Mouse (Mus musculus): ENCODE results near the gene 4930523C07Rik. TPM values are rescaled to one million over a fixed set of nuclear protein-coding genes. Genes with fewer than 3 reads are reported as not detected.

Gene 4930523C07Rik
- polyA plus RNA-seq, 1 experiment from 2014 or later, result 13.4 TPM

DNA sequence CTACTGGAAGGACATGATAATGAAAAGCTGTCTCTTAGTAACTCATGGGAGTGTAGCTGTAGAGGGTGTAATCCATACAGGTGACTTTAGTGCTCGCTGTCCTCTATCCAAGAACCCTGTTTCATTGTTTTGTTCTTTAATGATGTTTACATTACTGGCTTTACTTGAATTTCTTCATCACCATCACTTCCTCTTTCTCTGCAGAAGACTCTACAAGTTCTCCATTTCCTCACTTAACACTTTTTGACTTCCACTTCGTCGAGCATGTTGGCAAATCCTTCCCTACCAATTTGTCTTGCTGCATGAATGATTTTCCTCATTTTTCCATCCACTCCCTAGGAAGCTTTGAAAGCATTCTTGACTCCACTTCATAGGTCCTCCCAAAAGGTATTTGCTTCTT is 31.1 kb upstream of the 4930523C07Rik start:
- H3K9ac ChIP-seq (ENCODE audit: low read depth, low read length), result no peak overlapping the region
- no peaks in the 10 kb centered on the region for H3K27me3 ChIP-seq (replicated peaks; ENCODE audit: control insufficient read depth, insufficient read depth, low read length)
- no peak overlapping the region for H3K4me2 ChIP-seq (replicated peaks; ENCODE audit: low read depth)
- H3K9me3 ChIP-seq (ENCODE audit: control insufficient read depth), result no peaks in the 10 kb centered on the region
- H3K4me1 ChIP-seq (replicated peaks; ENCODE audit: control insufficient read depth, insufficient read depth, low read length), result no peaks in the 10 kb centered on the region
- no peak overlapping the region for H3K27ac ChIP-seq (ENCODE audit: low read depth, low read length)
- ATAC-seq, result no peak
- H3K4me3 ChIP-seq (ENCODE audit: low read depth, low read length), result no peak overlapping the region
- no peak for TF ChIP-seq CTCF (IDR thresholded peaks at IDR 0.05; ENCODE audit: low read depth)
- WGBS, result 74% methylated on average over 3 of the region's 3 CpGs
- no peaks in the 10 kb centered on the region for H3K36me3 ChIP-seq (ENCODE audit: control insufficient read depth, insufficient read depth)

DNA sequence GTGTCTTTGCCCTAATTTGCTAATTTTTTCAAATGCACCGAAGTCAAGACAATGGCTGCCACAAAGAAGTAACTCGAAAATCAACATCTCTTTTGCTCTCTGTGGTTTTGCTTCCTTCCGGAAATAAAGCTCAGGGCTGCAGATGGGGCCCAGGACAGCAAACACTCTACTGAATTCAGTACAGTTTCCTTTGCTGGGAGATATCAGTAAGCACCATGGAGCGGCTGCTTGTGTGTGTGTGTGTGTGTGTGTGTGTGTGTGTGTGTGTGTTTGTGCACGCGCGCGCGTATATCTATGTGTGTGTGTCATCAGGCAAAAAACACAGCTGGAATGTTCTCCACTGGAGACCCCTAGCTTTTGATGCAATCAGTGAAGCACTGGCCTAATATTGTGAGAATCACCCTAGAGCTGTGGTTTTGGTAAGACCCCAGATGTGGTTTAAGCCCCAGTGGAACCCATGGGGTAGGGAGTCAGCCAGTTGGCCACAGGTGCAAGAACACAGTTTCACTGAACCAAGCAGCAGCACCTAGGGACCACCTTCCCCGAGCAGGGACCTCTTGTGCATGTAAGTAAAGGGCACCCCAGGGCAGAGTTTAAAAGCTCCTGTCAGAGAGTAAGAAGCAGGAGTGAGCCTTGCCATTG is 19.7 kb upstream of the 4930523C07Rik start:
- no peak for ATAC-seq
- no peaks in the 10 kb centered on the region for H3K9me3 ChIP-seq (ENCODE audit: control insufficient read depth)
- TF ChIP-seq CTCF (IDR thresholded peaks at IDR 0.05; ENCODE audit: low read depth), result no peak
- no peaks in the 10 kb centered on the region for H3K36me3 ChIP-seq (ENCODE audit: control insufficient read depth, insufficient read depth)
- no peaks in the 10 kb centered on the region for H3K4me1 ChIP-seq (replicated peaks; ENCODE audit: control insufficient read depth, insufficient read depth, low read length)
- WGBS, result 82% methylated on average over 10 of the region's 10 CpGs
- H3K9ac ChIP-seq (ENCODE audit: low read depth, low read length), result no peak overlapping the region
- H3K27ac ChIP-seq (ENCODE audit: low read depth, low read length), result no peak overlapping the region
- H3K27me3 ChIP-seq (replicated peaks; ENCODE audit: control insufficient read depth, insufficient read depth, low read length), result no peaks in the 10 kb centered on the region
- no peak overlapping the region for H3K4me2 ChIP-seq (replicated peaks; ENCODE audit: low read depth)
- H3K4me3 ChIP-seq (ENCODE audit: low read depth, low read length), result no peak overlapping the region

DNA sequence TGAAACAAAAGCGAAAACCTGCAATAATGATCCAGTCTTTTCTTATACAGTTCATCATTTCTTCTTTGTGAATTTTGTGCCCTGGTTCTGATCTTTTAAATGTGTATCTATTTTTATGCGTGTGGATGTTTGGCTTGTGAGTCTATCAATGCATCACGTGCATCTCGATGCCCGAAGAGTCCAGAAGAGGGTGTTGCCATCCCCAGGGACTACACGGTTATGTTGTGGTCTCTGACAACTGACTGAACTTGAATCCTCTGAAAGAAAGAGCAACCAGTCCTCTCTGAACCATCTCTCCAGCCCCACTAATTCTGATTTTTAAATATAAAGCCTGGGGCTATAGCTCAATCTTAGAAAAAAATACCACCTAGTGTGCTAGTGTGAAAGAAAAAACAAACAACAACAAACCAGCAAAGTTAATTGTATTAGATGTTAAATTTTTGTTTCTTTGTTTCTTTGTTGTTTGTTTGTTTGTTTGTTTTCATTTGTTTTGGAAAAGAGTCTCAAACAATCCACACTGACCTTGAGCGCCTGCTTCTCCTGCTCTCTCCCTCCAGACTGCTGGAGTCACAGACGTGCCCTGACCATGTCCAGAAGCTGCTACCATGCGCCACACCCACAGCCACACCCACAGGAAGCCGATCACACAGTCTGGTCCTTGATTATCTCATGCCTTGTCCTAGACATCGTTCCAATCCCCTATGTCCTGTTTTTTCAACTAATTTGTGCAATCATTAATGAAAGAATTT is 18.9 kb upstream of the 4930523C07Rik start:
- Histone ChIP-seq H3K27ac (ENCODE audit: low read depth, low read length) (no peak overlapping the region), H3K9ac (ENCODE audit: low read depth, low read length) (no peak overlapping the region), H3K4me2 (replicated peaks; ENCODE audit: low read depth) (no peak overlapping the region), H3K4me3 (ENCODE audit: low read depth, low read length) (no peak overlapping the region), H3K27me3 (replicated peaks; ENCODE audit: control insufficient read depth, insufficient read depth, low read length) (no peaks in the 10 kb centered on the region), H3K36me3 (ENCODE audit: control insufficient read depth, insufficient read depth) (no peaks in the 10 kb centered on the region), H3K4me1 (replicated peaks; ENCODE audit: control insufficient read depth, insufficient read depth, low read length) (no peaks in the 10 kb centered on the region), H3K9me3 (ENCODE audit: control insufficient read depth) (no peaks in the 10 kb centered on the region)
- ATAC-seq, result no peak
- 61% methylated on average over 11 of the region's 11 CpGs for WGBS
- TF ChIP-seq CTCF (IDR thresholded peaks at IDR 0.05; ENCODE audit: low read depth), result no peak

DNA sequence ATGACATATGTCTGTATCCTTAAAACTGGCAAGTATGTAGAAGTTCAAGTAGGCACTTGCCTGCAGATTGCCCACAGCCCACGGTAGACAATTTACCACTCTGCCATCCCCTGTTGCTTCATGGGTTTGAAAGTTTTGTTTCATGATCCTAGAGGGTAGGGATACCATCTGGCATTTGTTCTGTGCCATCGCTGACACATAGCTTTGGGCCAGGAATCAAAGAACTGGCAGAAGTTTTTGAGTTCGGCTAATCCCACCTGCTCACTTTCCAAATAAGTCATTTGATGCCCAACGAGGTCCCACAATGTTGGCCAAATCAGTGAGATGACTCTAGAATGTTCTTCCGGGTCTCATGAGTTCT is 18.3 kb upstream of the 4930523C07Rik start:
- no peak for TF ChIP-seq CTCF (IDR thresholded peaks at IDR 0.05; ENCODE audit: low read depth)
- WGBS, result 84% methylated on average over 5 of the region's 5 CpGs
- no peaks in the 10 kb centered on the region for H3K27me3 ChIP-seq (replicated peaks; ENCODE audit: control insufficient read depth, insufficient read depth, low read length)
- no peak for ATAC-seq
- no peaks in the 10 kb centered on the region for H3K4me1 ChIP-seq (replicated peaks; ENCODE audit: control insufficient read depth, insufficient read depth, low read length)
- no peak overlapping the region for H3K4me3 ChIP-seq (ENCODE audit: low read depth, low read length)
- no peaks in the 10 kb centered on the region for H3K9me3 ChIP-seq (ENCODE audit: control insufficient read depth)
- H3K27ac ChIP-seq (ENCODE audit: low read depth, low read length), result no peak overlapping the region
- H3K9ac ChIP-seq (ENCODE audit: low read depth, low read length), result no peak overlapping the region
- no peak overlapping the region for H3K4me2 ChIP-seq (replicated peaks; ENCODE audit: low read depth)
- no peaks in the 10 kb centered on the region for H3K36me3 ChIP-seq (ENCODE audit: control insufficient read depth, insufficient read depth)

DNA sequence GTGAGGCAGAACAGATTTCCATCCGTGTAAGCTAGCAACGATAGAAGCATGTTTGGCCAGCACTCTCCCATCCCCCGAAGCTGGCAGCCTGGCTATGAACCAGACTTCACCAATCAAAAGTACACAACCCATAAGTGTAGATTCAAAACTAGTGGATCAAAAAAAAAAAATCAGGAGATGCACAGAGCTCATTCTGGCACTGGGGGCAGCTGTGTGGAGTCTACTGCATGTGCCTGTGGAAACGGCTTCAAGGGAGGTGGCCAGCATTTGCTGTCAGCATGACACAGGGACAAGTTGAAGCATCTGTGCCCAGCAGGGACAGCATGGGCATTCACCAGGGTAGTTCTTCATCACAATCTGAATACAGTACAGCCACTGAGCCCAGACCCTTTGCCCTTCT is 16.2 kb upstream of the 4930523C07Rik start:
- Histone ChIP-seq H3K27ac (ENCODE audit: low read depth, low read length) (no peak overlapping the region), H3K4me2 (replicated peaks; ENCODE audit: low read depth) (no peak overlapping the region), H3K9me3 (ENCODE audit: control insufficient read depth) (no peaks in the 10 kb centered on the region), H3K4me3 (ENCODE audit: low read depth, low read length) (no peak overlapping the region), H3K36me3 (ENCODE audit: control insufficient read depth, insufficient read depth) (no peaks in the 10 kb centered on the region), H3K9ac (ENCODE audit: low read depth, low read length) (no peak overlapping the region), H3K27me3 (replicated peaks; ENCODE audit: control insufficient read depth, insufficient read depth, low read length) (no peaks in the 10 kb centered on the region), H3K4me1 (replicated peaks; ENCODE audit: control insufficient read depth, insufficient read depth, low read length) (no peaks in the 10 kb centered on the region)
- no peak for ATAC-seq
- no peak for TF ChIP-seq CTCF (IDR thresholded peaks at IDR 0.05; ENCODE audit: low read depth)
- 59% methylated on average over 4 of the region's 4 CpGs for WGBS

DNA sequence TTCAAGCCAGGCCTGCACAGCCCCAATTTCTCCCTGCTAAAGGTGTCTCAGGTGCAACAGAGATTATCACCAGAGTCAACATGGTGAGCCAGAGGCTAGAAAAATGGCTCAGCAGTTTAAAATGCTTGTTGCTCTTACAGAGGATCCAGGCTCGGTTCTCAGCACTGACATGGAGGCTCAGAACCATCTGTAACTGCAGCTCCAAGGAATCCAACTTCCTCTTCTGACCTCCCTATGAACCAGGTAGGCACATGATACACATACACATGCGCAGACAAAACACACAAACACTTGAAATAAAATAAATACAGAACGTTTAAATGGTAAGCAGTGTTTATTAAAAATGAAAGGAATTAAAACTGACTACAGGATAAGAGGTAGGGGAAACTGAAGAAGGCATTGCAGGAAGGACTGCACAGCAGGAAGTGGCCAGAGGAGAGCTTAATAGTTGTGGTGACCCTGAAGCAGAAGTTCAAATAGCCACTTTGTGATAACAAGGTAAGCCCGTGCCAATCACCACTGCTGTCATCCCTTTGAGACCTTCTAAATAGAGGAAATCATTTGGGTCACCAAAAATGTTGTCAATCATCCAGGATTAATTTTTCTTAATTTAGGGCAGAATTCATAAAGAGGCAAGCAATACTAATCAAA is 10.1 kb upstream of the 4930523C07Rik start:
- Histone ChIP-seq H3K27ac (ENCODE audit: low read depth, low read length) (no peak overlapping the region), H3K27me3 (replicated peaks; ENCODE audit: control insufficient read depth, insufficient read depth, low read length) (no peaks in the 10 kb centered on the region), H3K4me2 (replicated peaks; ENCODE audit: low read depth) (no peak overlapping the region), H3K4me1 (replicated peaks; ENCODE audit: control insufficient read depth, insufficient read depth, low read length) (no peaks in the 10 kb centered on the region), H3K9ac (ENCODE audit: low read depth, low read length) (no peak overlapping the region), H3K4me3 (ENCODE audit: low read depth, low read length) (no peak overlapping the region), H3K9me3 (ENCODE audit: control insufficient read depth) (no peaks in the 10 kb centered on the region), H3K36me3 (ENCODE audit: control insufficient read depth, insufficient read depth) (no peaks in the 10 kb centered on the region)
- WGBS, result 65% methylated on average over 4 of the region's 4 CpGs
- no peak for TF ChIP-seq CTCF (IDR thresholded peaks at IDR 0.05; ENCODE audit: low read depth)
- ATAC-seq, result no peak

All from intestine, postnatal 0 days (tissue).